Mouse (Mus musculus): ENCODE data around the gene Sh3kbp1.

DNA sequence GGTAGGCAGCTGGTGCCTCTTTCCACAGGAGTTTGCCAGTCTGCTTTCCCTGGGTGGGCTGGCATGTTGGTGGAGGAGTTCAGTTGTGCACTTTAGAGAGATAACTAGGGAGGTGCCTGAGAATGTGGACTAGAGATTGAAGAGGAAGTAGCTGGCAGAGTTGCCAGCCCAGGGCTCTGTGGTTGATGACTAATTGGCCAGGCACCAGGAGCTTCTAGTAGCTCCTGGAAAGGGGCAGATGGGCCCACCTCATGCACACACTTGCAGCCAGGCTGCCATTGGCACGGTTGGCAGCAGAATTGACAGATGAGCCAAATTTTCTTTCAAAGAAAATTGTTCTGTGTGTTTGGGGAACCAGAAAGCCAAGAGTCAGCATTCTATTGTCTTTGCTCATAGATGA is 210.3 kb downstream of the Sh3kbp1 start:
- no peak for TF ChIP-seq CTCF (conservative IDR thresholded peaks at IDR 0.05; ENCODE audit: low read length)
- TF ChIP-seq NANOG (IDR thresholded peaks at IDR 0.05; ENCODE audit: borderline replicate concordance, low read length) = no peak

Measured in E14TG2a.4 (cell line).